Mouse (Mus musculus): ENCODE measurements around the gene Fbf1.

Fbf1 gene

DNA sequence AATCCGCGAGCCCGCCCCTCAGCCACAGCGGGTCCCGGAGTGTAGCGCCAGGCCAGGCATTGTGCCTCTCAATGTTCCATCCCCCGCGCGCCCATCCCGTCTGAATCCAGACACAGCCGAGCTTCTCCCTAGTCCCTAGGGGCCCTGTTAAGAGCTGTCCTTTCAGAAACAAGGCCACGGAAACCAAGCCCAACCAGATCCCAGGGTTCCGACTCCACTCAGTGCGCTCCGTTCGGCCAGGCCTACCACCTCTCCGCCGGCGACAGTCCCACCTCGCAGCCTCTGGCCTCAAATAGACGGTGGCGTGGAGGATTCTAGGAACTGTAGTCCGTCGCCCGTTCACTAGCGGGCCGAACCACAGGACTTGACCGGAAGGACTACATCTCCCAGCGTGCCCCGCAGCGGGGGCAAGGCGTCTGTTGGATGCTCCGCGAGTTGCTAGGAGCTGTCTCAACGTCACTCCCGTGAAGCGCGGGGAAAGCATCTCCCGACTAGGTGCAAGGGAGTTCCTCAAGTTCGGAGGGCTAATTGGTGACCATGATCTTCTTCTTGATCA lies at the start of gene Fbf1:
TSS of gene Fbf1 (minus strand) at position 283 of the 556 bp plus-strand sequence.
- peak; percentile 88 for DNase-seq (ENCODE audit: low spot score)

DNA sequence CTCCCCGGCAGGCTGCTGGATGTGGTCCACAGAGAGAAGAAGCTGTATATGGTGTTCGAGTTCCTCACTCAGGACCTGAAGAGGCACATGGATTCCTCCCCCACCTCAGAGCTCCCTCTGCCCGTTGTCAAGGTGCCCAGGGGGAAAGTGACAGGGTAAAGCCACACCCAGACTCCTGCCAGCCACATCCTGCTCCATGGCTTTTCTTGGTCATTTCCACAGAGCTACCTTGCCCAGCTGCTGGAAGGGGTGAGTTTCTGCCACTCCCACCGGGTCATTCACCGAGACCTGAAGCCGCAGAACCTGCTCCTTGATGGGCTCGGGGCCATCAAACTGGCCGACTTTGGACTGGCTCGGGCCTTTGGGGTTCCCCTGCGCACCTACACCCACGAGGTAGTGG lies 48.6 kb upstream of the Fbf1 start:
- no peak for DNase-seq (ENCODE audit: low spot score)

DNA sequence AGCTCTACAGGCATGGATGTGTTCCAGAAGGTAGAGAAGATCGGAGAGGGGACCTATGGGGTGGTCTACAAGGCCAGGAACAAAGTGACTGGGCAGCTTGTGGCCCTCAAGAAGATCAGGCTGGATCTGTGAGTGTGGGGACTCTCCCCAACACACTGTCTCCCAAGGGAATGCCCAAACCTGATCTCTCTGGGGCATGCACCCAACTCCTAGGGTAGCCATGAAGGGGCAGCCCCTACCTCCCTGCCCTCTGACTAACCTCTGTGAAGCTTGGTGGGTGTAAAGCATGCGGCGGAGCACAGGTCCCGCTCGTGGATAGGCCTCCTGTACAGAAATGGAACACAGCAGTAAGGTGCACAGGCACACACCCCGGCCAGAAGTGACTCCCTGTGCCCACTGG lies 48.0 kb upstream of the Fbf1 start:
- DNase-seq (ENCODE audit: low spot score): no peak

DNA sequence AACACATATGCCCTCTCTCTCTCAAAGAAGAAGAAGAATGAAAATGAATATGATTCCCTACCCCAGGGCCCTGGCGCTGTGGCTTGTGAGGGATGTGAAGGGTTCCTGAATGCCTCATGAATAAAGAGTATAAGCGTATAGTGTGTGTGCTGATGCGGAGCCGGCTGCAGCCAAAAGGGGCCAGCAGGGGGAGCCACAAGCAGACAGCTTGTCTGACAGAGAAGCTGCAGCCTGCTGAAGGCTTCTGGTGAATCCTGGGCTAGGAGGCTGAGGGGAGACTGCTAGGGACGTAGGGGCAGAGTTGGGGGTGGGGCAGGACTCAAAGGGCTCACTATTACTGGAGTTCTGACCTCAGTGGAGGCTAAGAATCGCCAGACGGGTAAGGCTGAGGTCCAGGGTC lies 47.2 kb upstream of the Fbf1 start:
- no peak for DNase-seq (ENCODE audit: low spot score)

DNA sequence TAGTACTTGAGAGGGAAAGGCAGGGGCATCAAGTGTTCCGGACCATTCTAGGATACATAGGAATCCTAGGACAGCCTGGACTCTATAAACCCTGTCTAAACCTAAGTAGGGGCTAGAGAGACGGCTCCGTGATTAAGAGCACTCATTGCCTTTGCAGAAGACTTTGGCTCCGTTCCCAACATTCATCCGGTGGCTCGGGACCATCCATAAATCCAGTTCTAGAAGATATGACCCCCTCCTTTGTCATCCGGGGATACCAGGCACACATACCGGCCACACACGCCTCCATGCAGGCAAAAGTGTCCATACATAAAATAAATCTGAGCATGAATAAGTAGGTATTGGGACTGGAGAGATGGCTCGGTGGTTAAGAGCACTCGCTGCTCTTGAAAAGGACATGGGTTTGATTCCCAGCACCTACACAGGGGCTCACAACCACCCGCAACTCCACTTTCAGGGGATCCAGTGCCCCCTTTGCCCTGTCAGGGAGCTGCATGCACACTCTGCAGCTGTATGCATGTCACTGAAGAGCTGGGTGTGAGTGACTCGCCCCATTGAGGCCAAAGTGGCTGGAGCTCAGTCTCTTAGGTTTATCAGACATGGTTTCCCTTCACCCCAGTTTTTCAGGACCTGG lies 46.0 kb upstream of the Fbf1 start:
- DNase-seq (ENCODE audit: low spot score): no peak

DNA sequence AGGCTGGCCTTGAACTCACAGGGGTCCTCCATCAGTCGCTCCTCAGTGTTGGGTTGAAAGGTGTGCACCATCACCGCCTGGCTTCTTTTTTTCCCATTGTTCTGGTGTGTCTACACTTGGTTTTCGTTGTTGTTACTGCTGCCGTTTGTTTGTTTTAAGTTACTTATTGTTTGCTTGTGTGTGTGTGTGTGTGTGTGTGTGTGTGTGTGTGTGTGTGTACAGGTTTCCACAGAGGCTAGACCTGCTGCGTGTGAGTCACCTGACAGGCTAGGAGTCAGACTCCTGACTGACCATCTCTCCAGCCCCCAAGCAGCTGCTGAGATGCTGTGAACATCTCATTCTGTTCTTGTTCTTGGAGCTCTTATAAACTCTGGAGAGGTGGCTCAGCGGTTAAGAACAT lies 44.9 kb upstream of the Fbf1 start:
- DNase-seq (ENCODE audit: low spot score): no peak

DNA sequence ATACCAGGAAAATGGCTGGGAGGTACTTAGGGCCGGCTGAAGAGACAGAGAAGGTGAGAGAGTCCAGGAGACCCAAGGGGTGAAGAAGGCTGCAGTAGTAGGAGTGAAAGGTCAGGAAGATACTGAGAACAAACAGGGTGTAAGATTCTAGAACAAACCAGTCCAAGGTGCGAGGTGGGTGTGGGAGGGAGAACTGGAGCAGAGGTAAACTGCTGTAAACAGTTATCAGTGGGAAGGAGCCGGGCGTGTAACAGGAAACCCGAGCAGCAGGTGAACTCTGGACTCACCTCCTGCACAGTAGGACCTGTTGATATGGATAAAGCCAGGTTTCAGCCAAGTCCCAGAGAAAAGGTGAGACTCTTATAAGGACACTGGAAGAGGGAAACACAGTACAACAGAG lies 42.7 kb upstream of the Fbf1 start:
- no peak for DNase-seq (ENCODE audit: low spot score)

DNA sequence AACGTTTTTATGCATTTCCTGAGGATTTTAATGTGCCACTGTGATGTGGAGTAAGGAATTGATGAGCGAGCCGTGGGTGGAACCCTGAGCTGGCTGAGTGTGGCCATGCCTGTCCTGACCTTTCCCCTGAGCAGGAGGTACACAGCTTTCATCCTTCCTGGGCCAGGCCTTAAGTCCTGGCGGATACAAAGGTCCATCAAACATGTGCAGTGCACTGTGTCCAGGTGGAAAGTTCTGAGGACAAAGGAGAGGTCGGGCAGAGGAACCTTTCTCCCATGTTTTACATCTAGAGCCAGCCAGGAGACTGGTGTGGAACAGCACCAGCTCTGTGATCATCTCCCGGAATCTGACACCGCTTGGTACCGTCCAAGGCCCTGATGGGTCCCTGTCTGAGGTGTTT lies 41.3 kb upstream of the Fbf1 start:
- DNase-seq (ENCODE audit: low spot score): no peak

DNA sequence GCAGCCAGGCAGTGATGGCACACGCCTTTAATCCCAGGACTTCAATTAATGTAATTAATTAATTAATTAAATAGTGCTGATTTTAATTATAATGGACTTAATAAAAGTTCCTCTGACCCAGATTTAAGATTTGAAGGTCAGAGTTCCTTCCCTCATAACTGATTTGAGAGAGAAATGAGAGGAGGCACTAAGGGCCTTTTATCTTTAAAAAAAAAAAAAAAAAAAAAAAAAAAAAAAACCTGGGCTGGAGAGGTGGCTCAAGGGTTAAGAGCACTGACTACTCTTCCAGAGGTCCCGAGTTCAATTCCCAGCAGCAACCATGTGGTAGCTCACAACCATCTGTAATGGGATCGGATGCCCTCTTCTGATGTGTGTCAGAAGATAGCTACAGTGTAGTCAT lies 40.7 kb upstream of the Fbf1 start:
- no peak for DNase-seq (ENCODE audit: low spot score)

DNA sequence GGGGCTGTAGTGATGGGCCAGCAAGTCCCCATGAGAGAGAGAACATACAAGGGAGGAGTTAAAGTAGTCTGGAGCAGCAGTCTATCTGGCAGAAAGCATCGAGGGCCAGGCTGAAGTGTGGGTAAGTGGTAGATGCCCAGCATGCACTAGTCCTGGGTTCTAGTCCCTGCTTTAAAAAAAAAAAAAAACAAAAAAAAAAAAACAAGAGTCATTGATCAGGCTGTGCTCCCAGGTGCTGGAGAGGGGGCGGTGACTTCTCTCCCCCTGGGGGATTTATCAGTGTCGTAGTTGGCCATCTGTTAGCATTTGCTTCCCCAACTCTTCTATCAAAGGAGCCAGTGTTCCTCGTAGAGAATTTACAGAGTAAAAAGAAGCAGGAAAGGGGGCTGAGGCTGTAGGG lies 38.7 kb upstream of the Fbf1 start:
- DNase-seq (ENCODE audit: low spot score): no peak

DNA sequence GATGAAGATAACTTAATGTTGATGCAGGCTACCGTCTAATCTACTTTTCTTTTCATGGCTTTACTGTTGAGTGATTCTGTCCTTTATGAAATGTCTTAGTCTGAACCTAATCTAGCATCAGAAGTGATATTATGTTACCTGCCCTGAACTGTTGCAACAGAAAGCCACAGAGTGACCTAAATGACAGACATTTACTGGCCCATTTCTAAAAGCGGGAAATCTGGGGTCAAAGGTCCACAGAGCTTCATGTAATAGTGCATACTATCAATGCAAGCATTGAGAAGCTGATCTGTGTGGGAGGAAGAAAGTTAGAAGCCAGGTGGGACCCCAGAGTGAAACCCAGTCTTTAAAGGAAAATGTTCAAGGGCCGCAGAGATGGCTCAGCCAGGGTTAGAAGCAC lies 35.2 kb upstream of the Fbf1 start:
- DNase-seq (ENCODE audit: low spot score): no peak

DNA sequence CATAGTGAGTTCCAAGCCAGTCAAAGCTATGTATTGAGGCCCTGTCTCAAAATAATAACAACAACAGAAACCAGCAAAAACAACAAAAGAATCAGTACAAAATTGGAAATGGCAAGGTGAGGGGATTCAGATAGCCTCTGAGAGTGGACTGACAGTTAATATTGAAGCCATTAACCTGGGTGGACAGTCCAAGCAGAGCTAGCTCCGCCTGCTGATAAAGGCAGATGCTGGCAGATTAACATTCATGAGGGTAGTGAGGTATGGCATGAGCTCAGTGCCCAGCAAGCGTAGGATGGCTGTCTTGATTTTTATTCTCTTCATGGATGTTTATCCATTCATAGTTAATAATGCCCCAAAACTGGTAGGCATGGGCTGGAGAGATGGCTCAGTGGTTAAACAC lies 33.2 kb upstream of the Fbf1 start:
- DNase-seq (ENCODE audit: low spot score): no peak

DNA sequence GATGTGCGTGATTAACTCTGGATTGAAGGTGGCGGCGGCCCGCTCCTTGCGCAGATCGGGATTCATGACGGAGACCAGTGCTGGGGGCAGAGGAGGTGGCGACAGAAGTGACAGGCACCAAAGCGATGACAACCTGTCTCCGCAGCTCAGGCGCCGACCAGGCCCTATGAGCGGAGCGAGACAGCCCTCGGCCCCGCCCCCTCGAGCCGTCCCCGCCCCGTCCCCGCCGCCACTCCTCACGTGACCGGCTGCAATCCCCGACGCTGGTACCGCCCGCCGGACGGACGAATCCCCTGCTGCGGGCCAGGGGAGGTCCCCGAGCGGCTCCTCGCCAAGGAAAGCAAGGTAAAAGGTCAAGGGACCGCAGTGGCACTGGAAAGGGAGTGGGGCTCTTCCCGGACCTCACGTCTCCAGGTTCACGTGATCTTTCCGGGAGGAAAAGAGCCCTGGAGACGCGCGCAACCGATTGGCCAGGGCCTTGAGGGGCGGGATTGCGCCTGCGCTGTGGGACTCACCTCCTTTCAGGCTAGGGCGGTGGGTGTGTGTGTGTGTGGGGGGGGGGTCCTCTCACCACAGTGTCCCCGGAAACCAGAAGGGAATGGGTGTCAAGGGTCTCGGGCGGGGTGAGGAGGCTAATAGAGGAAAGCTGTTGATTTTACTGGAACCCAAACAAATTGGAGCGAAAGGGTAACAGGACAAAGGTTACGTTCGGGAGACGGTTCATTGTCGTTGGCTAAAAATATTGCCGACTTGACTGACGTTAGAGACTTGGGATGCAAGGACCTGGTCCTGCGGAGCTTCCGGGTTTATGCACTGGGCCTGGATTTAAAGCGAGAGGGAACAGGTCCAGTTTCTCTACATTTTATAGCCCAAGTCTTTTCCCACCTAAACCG lies 30.9 kb upstream of the Fbf1 start, which contains the start of the genes Ten1 and Acox1:
TSS of gene Ten1 (plus strand) at position 217 of the 893 bp plus-strand sequence.
TSS of gene Acox1 (minus strand) at position 407 of the 893 bp plus-strand sequence.
- peak; percentile 94 for DNase-seq (ENCODE audit: low spot score)

DNA sequence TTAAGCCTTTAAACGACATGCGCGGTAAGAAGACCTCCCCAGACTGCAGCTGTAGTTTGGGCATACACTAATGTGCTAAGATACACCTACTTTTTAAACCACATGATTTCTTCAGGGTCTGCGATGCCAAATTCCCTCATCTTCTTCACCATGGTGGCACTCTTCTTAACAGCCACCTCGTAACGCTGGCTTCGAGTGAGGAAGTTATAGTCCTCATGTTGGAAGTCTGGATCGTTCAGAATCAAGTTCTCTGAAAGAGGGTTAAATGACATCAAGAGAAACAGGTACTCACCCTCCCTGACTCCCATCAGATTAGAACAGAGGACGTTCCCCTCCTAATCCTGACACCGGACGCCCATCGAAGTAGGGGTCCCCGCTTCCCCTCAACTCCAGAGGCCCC lies 30.2 kb upstream of the Fbf1 start:
- no peak for DNase-seq (ENCODE audit: low spot score)

DNA sequence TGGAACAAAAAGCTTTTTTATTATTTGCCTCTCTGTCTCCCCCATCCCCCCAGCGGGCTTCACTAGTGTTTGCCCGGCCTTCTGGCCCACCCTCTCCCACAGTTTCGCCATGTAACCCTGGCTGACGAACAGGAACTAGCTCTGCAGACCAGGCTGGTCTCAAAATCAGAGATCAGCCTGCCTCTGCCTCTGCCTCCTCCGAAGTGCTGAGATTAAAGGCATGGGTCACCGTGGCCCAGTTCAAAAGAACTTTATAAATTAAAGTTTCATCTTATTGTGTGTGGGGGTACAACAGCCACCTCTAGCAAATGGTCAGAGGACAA lies 29.6 kb upstream of the Fbf1 start:
- no peak for DNase-seq (ENCODE audit: low spot score)

DNA sequence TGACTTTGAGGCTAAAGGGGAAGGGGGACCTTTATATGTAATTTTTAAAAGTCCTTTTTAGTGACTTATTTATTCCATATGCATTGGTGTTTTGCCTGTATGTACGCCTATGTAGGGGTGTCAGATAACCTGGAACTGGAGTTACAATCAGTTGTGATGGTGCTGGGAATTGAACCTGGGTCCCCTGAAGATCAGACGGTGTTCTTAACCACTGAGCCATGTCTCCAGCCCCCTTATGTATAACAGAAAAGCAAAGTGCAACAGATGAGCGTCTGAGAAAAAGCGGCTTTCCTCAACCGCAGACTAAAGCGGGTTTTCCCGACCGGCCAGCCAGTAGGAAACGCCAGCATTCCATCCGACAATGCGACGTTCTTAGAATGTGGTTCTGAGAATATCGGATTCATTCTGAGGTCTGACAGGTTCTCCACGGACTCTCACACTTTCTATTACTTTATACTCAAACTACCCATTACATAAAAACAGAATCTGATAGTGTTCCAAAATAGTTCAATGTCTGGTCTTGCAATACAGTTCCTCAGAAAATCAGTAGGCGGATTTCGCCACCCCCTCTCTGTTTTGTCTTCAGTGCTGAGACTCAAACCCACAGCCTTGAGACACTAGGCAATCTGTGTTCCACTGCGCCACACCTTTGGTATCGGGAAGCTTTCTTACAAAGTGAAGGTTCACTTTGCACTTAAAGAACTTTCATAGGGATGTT lies 29.1 kb upstream of the Fbf1 start:
- DNase-seq (ENCODE audit: low spot score): no peak

DNA sequence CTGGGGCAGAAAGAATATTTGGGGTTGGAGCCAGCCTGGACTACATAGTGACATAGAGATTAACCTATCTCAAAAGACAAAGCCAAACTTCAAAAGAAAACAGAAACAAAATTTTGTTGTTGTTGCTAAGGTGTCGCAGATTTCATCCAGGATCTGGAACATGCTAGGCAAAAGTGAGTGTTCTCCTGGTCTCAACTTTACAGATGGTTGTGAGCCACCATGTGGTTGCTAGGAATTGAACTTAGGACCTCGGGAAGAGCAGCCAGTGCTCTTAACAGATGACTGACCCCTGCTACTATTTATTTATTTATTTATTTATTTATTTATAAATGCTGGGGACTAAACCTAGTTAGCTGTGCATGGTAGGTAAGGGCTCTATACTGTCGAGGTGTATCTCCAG lies 28.4 kb upstream of the Fbf1 start:
- no peak for DNase-seq (ENCODE audit: low spot score)

DNA sequence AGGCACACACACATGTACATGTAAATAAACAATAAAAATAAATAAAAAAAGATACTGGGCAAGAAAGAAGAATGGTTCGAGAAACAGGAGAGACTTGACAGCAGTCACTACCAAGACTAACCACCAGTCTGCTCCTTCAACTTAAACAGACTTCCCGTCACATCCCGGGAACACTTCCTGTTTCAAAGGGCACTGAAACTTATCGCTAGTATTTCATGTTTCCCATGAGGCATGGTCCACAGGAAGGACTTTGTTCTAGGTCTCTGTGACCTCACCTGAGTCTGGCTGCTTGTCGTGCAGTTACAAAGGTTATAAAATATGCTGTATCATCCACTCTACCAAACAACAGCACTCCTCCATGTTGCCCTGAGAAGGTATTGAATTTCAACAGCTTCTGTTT lies 27.3 kb upstream of the Fbf1 start:
- DNase-seq (ENCODE audit: low spot score): no peak

DNA sequence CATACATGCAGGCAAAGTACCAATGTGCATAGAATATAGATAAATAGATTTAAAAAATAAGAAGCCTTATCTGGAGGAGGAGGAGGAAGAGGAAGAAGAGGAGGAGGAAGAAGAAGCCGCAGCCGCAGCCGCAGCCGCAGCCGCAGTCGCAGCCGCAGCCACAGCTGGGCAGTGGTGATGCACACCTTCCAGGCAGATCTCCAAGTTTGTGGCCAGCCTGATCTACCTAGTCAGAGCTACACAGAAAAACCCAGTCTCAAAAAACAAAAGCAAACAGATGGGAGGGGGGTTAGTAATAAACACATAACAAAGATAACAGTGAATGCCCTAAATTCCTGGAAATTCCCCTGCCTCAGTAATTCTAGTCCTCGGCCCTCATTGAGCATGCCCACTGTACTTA lies 26.7 kb upstream of the Fbf1 start:
- DNase-seq (ENCODE audit: low spot score): no peak

DNA sequence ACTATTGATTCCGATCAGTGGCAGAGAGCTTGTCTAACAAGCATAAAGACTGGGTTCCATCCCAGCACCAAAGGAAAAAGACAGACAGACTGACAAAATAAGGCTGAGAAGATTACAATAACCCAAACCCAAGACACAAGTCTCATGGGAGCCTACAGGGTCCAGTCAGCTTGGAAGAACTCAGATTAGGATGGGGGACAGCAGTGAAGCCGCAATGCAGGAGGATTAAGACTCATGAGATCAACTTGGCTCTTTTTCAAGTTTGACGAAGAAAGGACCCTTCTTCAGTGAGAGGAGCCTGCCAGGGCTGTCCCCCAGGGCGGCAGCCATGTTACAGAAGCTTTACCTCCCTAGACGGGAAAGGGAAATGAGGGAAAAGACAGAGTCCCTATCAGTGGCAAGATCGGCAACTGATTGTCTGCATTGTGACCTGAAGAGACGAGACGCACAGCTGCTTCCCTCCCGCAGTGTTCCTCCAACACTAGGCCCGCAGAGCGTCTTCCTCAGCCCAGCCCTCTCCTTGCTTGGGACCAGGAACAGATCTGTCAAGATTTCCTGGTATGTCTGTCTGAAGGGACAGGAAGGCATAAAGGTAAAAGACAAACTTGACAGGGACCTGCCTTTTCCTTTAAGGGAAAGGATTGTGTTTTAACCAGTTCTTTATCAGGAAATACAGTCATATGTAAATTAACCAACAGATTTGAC lies 19.4 kb upstream of the Fbf1 start:
- no peak for DNase-seq (ENCODE audit: low spot score)

DNA sequence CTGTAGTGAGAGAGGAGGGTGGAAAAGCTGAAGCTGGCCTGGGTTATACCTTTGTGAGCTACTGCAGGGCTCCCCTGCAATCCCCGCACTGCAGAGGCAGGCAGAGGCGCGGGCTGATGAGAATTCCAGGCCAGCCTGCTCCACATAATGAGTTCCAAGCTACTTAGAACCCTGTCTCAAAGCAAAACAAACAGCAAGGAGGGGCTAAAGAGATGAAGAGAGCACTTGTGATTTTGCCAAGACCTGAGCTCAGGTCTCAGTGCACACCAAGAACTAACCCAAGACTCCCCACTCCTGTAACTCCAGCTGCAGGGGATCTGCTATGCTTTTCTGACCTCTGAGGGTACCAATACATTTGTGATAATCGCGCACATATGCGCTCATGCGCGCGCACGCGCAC lies 18.4 kb upstream of the Fbf1 start:
- DNase-seq (ENCODE audit: low spot score): no peak

DNA sequence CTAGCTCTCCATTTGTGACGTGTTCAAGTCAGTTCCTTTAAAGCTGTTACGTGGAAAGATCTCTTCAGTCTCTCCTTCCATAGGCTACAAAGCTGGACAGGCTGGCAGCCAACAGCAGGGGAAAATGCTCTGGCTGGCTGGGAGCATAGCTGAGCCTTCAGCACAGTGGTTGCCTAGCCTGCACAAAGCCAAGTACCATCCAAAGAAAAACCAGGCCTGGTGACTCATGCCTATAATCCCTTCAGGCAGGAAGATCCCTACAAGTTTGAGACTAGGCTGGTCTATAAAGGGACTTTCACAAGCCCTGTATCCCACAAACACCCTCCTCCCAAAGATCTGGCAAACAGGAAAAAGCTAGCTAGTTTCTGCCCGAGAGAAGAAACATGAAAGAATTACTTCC lies 17.9 kb upstream of the Fbf1 start:
- no peak for DNase-seq (ENCODE audit: low spot score)

All from spleen, adult 12 weeks (tissue).